Mouse (Mus musculus) C2C12 (cell line): ENCODE data around the gene B4galt5.

Experiments
- CEBPB ChIP-seq: IDR thresholded peaks from one replicate; pipeline ENCODE4 v1.6.1; 2011; ENCODE audit warnings: low read depth, mild to moderate bottlenecking, control low read depth, moderate library complexity
- CTCF ChIP-seq: IDR thresholded peaks from one replicate; pipeline ENCODE4 v1.5.1; 2011; ENCODE audit not compliant: control insufficient read depth, insufficient read depth, insufficient read length
- FOSL1 ChIP-seq: IDR thresholded peaks from one replicate; pipeline ENCODE4 v1.8.0; 2011; ENCODE audit warnings: mild to moderate bottlenecking, low read length; ENCODE audit not compliant: poor library complexity, insufficient read depth, severe bottlenecking
- MAX ChIP-seq: IDR thresholded peaks from one replicate; pipeline ENCODE4 v1.6.1; 2011; ENCODE audit warnings: mild to moderate bottlenecking, control low read depth
- MYOD1 ChIP-seq: IDR thresholded peaks from one replicate; pipeline ENCODE4 v1.6.1; 2011; ENCODE audit warnings: low read depth; ENCODE audit not compliant: control insufficient read depth, insufficient read length
- MYOG ChIP-seq: IDR thresholded peaks from one replicate; pipeline ENCODE4 v1.6.1; 2011; ENCODE audit not compliant: control insufficient read depth, insufficient read length; ENCODE audit errors: extremely low read depth
- USF1 ChIP-seq: IDR thresholded peaks from one replicate; pipeline ENCODE4 v1.6.1; 2011; ENCODE audit warnings: low read depth, mild to moderate bottlenecking, control low read depth, moderate library complexity

DNA sequence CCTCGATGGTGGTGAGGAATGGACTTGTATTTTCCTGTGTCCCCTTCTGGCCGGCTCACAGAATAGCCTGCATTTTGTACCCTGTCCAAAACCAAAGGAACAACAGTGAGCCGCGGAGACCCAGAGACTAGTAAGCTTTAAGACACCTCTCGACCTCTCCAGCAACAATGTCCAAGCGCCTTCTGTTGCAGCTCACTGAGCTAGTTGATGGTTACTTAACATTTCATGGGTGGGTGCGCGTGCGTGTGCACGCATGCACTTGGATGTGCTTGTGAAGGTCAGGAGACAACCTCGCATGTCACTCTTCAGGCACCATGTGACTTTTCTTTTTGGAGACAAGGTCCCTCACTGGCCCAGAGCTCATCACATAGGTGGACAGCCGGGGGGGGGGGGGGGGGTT is 47.0 kb downstream of the B4galt5 start:
- TF ChIP-seq CTCF, result no peak
- TF ChIP-seq CEBPB, result no peak
- TF ChIP-seq MAX, result no peak
- no peak for TF ChIP-seq MYOD1
- TF ChIP-seq USF1, result no peak
- TF ChIP-seq MYOG, result no peak
- TF ChIP-seq FOSL1, result no peak
